Mouse (Mus musculus) heart, embryonic 13.5 days (tissue): ENCODE results near the gene Bco2. TPM values are rescaled to one million over a fixed set of nuclear protein-coding genes. Genes with fewer than 3 reads are reported as not detected.

Experiments used
- ATAC-seq: fragments of 200-750 bp; cut with Nextera tagmentation; 2 replicates; pipeline ENCODE4 v1.8.0; 2017; ENCODE audit warnings: moderate TSS enrichment; ENCODE audit not compliant: insufficient number of reproducible peaks, low FRiP score, low TSS enrichment; ENCODE audit errors: extremely low read depth
- H3K27ac ChIP-seq: fragments of 300-500 bp; sonication (generic); replicated peaks from 2 replicates; pipeline ENCODE4 v1.5.1; 2015; ENCODE audit warnings: moderate library complexity, mild to moderate bottlenecking, inconsistent platforms
- H3K27me3 ChIP-seq: fragments of 300-500 bp; sonication (generic); replicated peaks from 2 replicates; pipeline ENCODE4 v1.6.1; 2015; ENCODE audit warnings: mild to moderate bottlenecking, inconsistent platforms
- H3K36me3 ChIP-seq: fragments of 300-500 bp; sonication (generic); 2 replicates; pipeline ENCODE4 v1.6.1; 2015; ENCODE audit warnings: mild to moderate bottlenecking, inconsistent platforms
- H3K4me1 ChIP-seq: fragments of 300-500 bp; sonication (generic); 2 replicates; pipeline ENCODE4 v1.6.1; 2015; ENCODE audit warnings: inconsistent platforms
- H3K4me2 ChIP-seq: fragments of 300-500 bp; sonication (generic); 2 replicates; pipeline ENCODE4 v1.6.1; 2015; ENCODE audit warnings: inconsistent platforms, mild to moderate bottlenecking, moderate library complexity
- H3K4me3 ChIP-seq: fragments of 300-500 bp; sonication (generic); 2 replicates; pipeline ENCODE4 v1.5.1; 2015; ENCODE audit warnings: moderate library complexity, mild to moderate bottlenecking, inconsistent platforms
- H3K9ac ChIP-seq: fragments of 300-500 bp; sonication (generic); 2 replicates; pipeline ENCODE4 v1.6.1; 2015; ENCODE audit warnings: inconsistent platforms, mild to moderate bottlenecking, moderate library complexity
- H3K9me3 ChIP-seq: fragments of 300-500 bp; sonication (generic); 2 replicates; pipeline ENCODE4 v1.6.1; 2016; ENCODE audit warnings: inconsistent platforms
- WGBS: fragments of 180-500 bp; shearing (Covaris S2); methylation state at CpG from one replicate; pipeline ENCODE4 v1.1.7; 2015; ENCODE audit warnings: mixed read lengths; 5-methylcytosine and 5-hydroxymethylcytosine counted together
- polyA plus RNA-seq: library from polyadenylated mRNA; unstranded; fragments of >200 nt; fragmentation: Nextera tagmentation; extraction: Ambion mirVana; gene quantifications from 2 replicates; pipeline ENCODE4 v1.2.1, GENCODE M21; 2015

Bco2 gene
- 0.20 TPM in 1 of 2 replicates, not detected in the other for polyA plus RNA-seq

- Histone ChIP-seq H3K4me1 (no peaks in the 10 kb centered on the region), H3K9ac (peak within 1 kb of the TSS; percentile 54; the same call in 1 of the 2 replicates), H3K9me3 (no peaks in the 10 kb centered on the region), H3K27ac (no peak within 1 kb of the TSS), H3K36me3 (no peaks in the 10 kb centered on the region), H3K27me3 (no peaks in the 10 kb centered on the region), H3K4me3 (peak within 1 kb of the TSS; percentile 19), H3K4me2 (peak within 1 kb of the TSS; percentile 46)
- ATAC-seq: no peak
- 43% methylated on average over 2 of the region's 2 CpGs for WGBS
Measured at GRCm38 (mm10) chr9:50555094-50555446, at the start of gene Bco2. Gene Bco2, minus strand, starts transcription at chr9:50555181.

DNA sequence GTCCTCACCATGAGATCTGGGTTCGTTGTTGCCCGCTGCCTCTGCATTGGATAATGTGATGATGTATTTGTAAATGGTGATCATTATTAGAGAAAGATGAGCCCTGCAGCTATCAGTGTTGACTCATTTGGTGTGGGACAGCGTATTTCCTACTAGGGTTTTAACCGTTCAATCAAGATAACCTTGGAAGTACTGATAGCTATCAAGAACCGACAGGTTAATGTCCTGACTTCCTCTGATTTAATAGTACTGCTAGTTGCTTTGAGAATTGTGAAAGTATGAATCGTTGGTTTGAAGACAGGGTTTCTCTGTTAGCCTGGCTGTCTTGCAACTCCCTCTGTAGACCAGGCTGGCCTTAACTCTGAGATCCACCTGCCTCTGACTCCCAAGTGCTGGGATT lies 49.4 kb upstream of the Bco2 start:
- peak overlapping the region; percentile 92 for H3K4me2 ChIP-seq
- ATAC-seq: no peak
- H3K27ac ChIP-seq: peak overlapping the region; percentile 92
- peaks cover 36% of the 10 kb centered on the region for H3K4me1 ChIP-seq
- no peaks in the 10 kb centered on the region for H3K9me3 ChIP-seq
- peak overlapping the region; percentile 95 for H3K9ac ChIP-seq
- 0% methylated on average over 6 of the region's 6 CpGs for WGBS
- peaks cover 61% of the 10 kb centered on the region for H3K36me3 ChIP-seq
- peak overlapping the region; percentile 93 for H3K4me3 ChIP-seq
- no peaks in the 10 kb centered on the region for H3K27me3 ChIP-seq

GRCm38 (mm10) chr9:50603998-50604324 lies 49.0 kb upstream of the Bco2 start:
- H3K9me3 ChIP-seq: no peaks in the 10 kb centered on the region
- H3K9ac ChIP-seq: peak overlapping the region; percentile 95
- H3K27me3 ChIP-seq: no peaks in the 10 kb centered on the region
- H3K36me3 ChIP-seq: peaks cover 62% of the 10 kb centered on the region
- peaks cover 36% of the 10 kb centered on the region for H3K4me1 ChIP-seq
- WGBS: 0% methylated on average over 24 of the region's 24 CpGs
- peak overlapping the region; percentile 93 for H3K4me3 ChIP-seq
- peak; percentile 81 for ATAC-seq
- peak overlapping the region; percentile 92 for H3K4me2 ChIP-seq
- H3K27ac ChIP-seq: peak overlapping the region; percentile 92

DNA sequence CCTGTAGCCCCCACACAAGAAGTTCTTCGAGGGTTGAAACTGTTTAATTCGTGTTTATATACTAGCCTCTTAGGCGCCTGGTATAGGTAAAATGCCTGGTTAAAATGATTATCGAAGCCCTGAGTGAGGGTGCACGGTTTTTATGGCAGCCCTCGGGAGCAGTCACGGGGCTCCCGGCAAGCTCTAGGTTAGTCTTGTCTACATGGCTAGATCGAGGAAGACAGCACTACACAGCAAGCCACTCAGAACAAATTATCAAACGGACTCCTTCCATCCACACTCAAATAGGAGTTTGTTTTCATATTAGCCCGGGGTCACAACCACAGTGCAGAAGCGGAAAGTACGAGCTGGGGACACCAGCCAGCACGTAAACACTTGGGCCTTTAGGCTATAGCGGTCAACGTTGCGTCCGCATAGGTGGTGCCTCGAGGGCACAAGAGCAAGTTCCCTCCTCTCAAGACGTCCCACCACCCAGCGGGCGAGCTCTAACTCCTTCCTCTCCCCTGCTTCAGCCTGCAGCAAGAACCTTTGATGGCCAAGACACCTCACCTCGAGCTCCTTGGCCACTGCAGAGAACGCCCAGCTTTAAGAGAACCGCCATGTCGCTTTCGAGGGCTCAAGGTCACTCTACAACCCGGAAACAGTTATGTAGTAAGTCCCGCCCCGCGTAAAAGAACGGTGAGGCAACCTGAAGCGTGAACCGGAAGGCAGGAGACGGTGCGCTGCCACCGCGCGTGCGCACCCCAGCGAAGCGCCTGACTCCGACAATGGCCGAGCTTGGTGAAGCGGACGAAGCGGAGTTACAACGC lies 48.4 kb upstream of the Bco2 start, which contains the start of the genes Sdhd and Timm8b:
TSS of gene Sdhd (minus strand) at position 624 of the 809 bp plus-strand sequence.
TSS of gene Timm8b (plus strand) at position 722 of the 809 bp plus-strand sequence.
- H3K4me1 ChIP-seq: peaks cover 36% of the 10 kb centered on the region
- H3K4me3 ChIP-seq: peak within 1 kb of the TSS; percentile 93
- H3K27me3 ChIP-seq: no peaks in the 10 kb centered on the region
- peak; percentile 85 for ATAC-seq
- peaks cover 62% of the 10 kb centered on the region for H3K36me3 ChIP-seq
- peak within 1 kb of the TSS; percentile 92 for H3K27ac ChIP-seq
- no peaks in the 10 kb centered on the region for H3K9me3 ChIP-seq
- peak within 1 kb of the TSS; percentile 92 for H3K4me2 ChIP-seq
- under 1% methylated on average over 48 of the region's 48 CpGs for WGBS
- H3K9ac ChIP-seq: peak within 1 kb of the TSS; percentile 95

DNA sequence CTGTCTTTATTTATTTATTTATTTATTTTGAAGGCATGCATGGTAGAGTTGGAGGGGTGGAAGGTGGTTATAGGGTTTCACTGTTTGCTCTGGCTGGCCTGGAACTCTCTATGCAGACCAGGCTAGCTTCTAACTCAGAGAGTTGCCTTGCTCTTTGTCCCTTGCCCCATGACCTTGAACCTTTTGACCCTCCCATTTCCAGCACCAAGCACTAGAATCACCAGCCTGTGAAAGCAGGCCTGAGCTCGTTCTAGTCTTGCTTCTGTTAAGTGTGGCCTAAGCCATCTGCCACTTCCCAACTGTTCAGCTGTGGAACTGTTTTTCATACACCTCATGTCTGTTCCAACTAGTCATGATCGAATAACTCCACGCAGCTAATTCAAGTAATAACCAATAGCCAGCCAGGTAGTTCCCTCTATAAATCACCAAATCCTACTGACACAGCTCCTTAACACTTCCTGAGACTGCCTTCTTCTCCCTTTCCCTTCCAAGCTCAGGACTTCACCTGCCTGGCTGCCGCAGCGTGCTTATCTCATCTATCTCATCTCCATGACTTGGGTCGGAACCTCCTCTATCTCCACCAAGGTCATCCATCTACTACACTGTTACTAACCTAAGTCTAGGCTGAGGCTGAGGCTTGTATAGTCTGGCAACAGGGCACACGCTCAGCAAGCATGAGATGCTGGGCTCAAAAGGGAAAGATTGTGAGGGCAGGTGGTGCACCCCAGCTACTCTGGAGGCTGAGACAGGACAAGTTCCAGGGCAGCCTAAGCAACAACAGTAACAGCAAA lies 47.3 kb upstream of the Bco2 start:
- H3K9me3 ChIP-seq: no peaks in the 10 kb centered on the region
- peak overlapping the region; percentile 95 for H3K9ac ChIP-seq
- H3K4me3 ChIP-seq: peak overlapping the region; percentile 93
- peak overlapping the region; percentile 21 for H3K27ac ChIP-seq
- peak overlapping the region; percentile 92 for H3K4me2 ChIP-seq
- H3K36me3 ChIP-seq: peaks cover 62% of the 10 kb centered on the region
- H3K4me1 ChIP-seq: peaks cover 36% of the 10 kb centered on the region
- ATAC-seq: no peak
- WGBS: 66% methylated on average over 7 of the region's 7 CpGs
- H3K27me3 ChIP-seq: no peaks in the 10 kb centered on the region

- Histone ChIP-seq H3K4me2 (peak overlapping the region; percentile 92), H3K4me3 (peak overlapping the region; percentile 93), H3K36me3 (peaks cover 63% of the 10 kb centered on the region), H3K9ac (peak overlapping the region; percentile 61; the same call in 1 of the 2 replicates), H3K27ac (peak overlapping the region; percentile 13), H3K4me1 (peaks cover 36% of the 10 kb centered on the region), H3K9me3 (no peaks in the 10 kb centered on the region), H3K27me3 (no peaks in the 10 kb centered on the region)
- no peak for ATAC-seq
- WGBS: 55% methylated on average over 6 of the region's 6 CpGs
Measured at GRCm38 (mm10) chr9:50601536-50601935, 46.6 kb upstream of the Bco2 start.

DNA sequence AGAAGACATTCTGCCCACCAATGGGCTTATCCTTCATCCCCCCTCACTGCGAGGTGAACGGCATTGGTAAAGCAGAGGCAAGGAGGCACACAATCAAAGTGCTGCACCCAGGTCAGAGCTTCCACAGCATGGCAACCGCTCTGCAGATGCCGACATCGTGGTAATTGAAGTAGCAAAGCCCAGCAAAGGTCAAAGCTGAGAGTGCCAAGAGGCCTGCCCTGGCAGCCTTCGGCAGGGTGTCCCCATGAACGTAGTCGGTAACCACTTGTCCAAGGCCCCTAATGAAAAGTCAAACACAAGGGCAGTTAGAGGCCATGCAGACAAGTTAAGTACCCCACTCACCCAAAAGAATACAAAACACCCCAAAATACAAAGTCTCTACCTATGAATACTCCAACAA lies 42.0 kb upstream of the Bco2 start:
- no peak overlapping the region for H3K9ac ChIP-seq
- no peak for ATAC-seq
- H3K9me3 ChIP-seq: no peaks in the 10 kb centered on the region
- peaks cover 17% of the 10 kb centered on the region for H3K4me1 ChIP-seq
- H3K36me3 ChIP-seq: peaks cover 67% of the 10 kb centered on the region
- no peak overlapping the region for H3K4me2 ChIP-seq
- 86% methylated on average over 8 of the region's 8 CpGs for WGBS
- H3K27ac ChIP-seq: no peak overlapping the region
- no peaks in the 10 kb centered on the region for H3K27me3 ChIP-seq
- no peak overlapping the region for H3K4me3 ChIP-seq

DNA sequence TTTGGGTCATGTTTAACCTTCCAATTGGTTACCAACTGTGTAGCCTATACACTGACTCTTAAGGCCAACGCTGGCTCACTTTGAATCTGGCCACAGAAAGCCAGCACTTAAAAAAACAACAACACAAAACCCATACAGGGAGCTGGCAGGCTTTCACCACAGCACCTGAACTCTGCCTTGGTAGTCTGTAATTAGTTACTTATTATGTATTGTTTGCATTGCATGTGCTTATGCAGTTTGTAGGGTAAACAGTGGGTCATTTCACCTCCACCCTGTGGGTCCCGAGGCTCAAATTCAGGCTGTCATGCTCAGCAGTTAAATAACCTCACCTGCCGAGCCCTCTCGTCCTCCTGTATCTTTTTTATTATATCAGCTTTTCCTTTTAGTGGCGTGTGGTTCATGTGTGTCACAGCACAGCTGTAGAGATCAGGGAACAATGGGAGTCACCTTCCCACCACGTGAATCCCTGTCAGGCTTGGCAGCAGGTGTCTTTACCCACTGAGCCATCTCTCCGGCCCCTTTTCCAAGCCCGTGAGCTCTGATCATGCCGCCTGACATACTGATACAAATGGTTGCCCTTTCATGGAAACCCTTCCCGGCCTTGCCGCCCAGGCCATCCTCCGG lies 39.9 kb upstream of the Bco2 start:
- no peak for ATAC-seq
- no peak overlapping the region for H3K9ac ChIP-seq
- H3K4me3 ChIP-seq: no peak overlapping the region
- no peaks in the 10 kb centered on the region for H3K27me3 ChIP-seq
- no peaks in the 10 kb centered on the region for H3K9me3 ChIP-seq
- H3K4me1 ChIP-seq: no peaks in the 10 kb centered on the region
- H3K36me3 ChIP-seq: peaks cover 55% of the 10 kb centered on the region
- 79% methylated on average over 12 of the region's 12 CpGs for WGBS
- no peak overlapping the region for H3K4me2 ChIP-seq
- no peak overlapping the region for H3K27ac ChIP-seq

DNA sequence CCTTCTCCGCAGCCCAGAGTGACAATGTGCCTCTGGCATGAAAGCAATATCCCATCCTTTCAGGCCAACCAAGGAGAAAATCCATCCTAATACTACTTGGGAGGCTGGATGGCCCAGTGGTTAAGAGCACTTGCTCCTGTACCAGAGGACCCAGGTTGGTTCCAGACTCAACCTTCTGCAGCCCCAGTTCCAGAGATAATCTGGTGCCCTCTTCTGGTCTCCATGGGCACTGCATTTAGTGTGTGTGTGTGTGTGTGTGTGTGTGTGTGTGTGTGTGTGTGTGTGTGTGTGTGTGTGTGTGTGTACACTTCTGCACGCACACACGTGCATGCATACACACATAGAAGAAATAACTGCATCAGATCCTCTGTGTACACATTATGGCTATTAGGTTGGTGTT lies 38.6 kb upstream of the Bco2 start:
- Histone ChIP-seq H3K27me3 (no peaks in the 10 kb centered on the region), H3K4me3 (no peak overlapping the region), H3K27ac (no peak overlapping the region), H3K4me2 (no peak overlapping the region), H3K9me3 (no peaks in the 10 kb centered on the region), H3K36me3 (peaks cover 42% of the 10 kb centered on the region), H3K9ac (no peak overlapping the region), H3K4me1 (no peaks in the 10 kb centered on the region)
- 73% methylated on average over 3 of the region's 3 CpGs for WGBS
- no peak for ATAC-seq

DNA sequence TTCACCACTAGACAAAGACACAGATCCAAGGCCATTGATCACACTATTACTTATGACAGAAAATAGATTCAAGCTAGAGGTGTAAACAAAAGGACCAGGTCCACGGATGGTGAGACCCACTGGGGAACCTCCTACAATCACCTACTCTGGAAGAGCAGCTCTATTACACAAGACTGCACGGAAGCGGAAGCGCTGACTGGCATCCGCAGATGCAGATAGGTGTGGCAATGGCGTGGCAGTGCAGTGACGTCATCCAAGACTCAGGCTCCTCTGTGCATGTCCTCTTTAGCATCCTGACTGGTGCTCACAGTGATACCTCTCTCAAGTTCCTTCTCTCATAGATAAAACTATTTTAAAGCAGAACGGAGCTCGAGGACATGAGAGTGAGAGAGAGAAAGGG lies 38.0 kb upstream of the Bco2 start:
- H3K27ac ChIP-seq: no peak overlapping the region
- no peaks in the 10 kb centered on the region for H3K4me1 ChIP-seq
- no peak overlapping the region for H3K4me2 ChIP-seq
- H3K4me3 ChIP-seq: no peak overlapping the region
- no peaks in the 10 kb centered on the region for H3K27me3 ChIP-seq
- H3K9ac ChIP-seq: no peak overlapping the region
- WGBS: 81% methylated on average over 9 of the region's 9 CpGs
- no peaks in the 10 kb centered on the region for H3K9me3 ChIP-seq
- ATAC-seq: no peak
- peaks cover 36% of the 10 kb centered on the region for H3K36me3 ChIP-seq

GRCm38 (mm10) chr9:50590856-50591518 lies 36.0 kb upstream of the Bco2 start:
- H3K9ac ChIP-seq: no peak overlapping the region
- no peak overlapping the region for H3K4me3 ChIP-seq
- no peaks in the 10 kb centered on the region for H3K27me3 ChIP-seq
- peaks cover 16% of the 10 kb centered on the region for H3K36me3 ChIP-seq
- no peaks in the 10 kb centered on the region for H3K4me1 ChIP-seq
- no peak for ATAC-seq
- no peak overlapping the region for H3K27ac ChIP-seq
- no peaks in the 10 kb centered on the region for H3K9me3 ChIP-seq
- H3K4me2 ChIP-seq: no peak overlapping the region
- WGBS: 74% methylated on average over 10 of the region's 10 CpGs
